Mouse (Mus musculus) cortical plate, adult 2 months (tissue): ENCODE data around the gene 1700001F09Rik.
"Not testable (repeated sequence)": the region's sequence is repeated elsewhere in the genome, so short reads cannot be mapped to it uniquely, and the experiment has no call there.

Experiments used
- CTCF ChIP-seq: fragments of 200-500 bp; IDR thresholded peaks from 2 replicates; pipeline ENCODE4 v1.5.1; 2011; ENCODE audit warnings: mild to moderate bottlenecking, control low read depth, low read length; ENCODE audit not compliant: insufficient read depth; ENCODE audit errors: extremely low read depth
- POLR2A ChIP-seq: fragments of 200-500 bp; IDR thresholded peaks from 2 replicates; pipeline ENCODE4 v1.6.1; 2011; ENCODE audit warnings: mild to moderate bottlenecking, low read length, control low read depth; ENCODE audit not compliant: insufficient read depth; ENCODE audit errors: extremely low read depth

GRCm38 (mm10) chr14:43331362-43331880 lies 16.2 kb downstream of the 1700001F09Rik start:
- TF ChIP-seq CTCF, POLR2A: not testable (repeated sequence)
